Mouse (Mus musculus) limb, embryonic 11.5 days (tissue): ENCODE results near the gene Fam178b. TPM values are rescaled to one million over a fixed set of nuclear protein-coding genes. Genes with fewer than 3 reads are reported as not detected.
"Not testable (repeated sequence)": the region's sequence is repeated elsewhere in the genome, so short reads cannot be mapped to it uniquely, and the experiment has no call there.

Experiments used
- ATAC-seq: fragments of 200-750 bp; cut with Nextera tagmentation; 2 replicates; pipeline ENCODE4 v1.8.0; 2017; ENCODE audit warnings: low read depth; ENCODE audit not compliant: insufficient number of reproducible peaks, low FRiP score, low TSS enrichment
- DNase-seq: peaks from one replicate; pipeline ENCODE4 v3.0.0-alpha.2; 2015; ENCODE audit warnings: low spot score
- H3K27ac ChIP-seq: fragments of 300-500 bp; sonication (generic); replicated peaks from 2 replicates; pipeline ENCODE4 v1.5.1; 2014; ENCODE audit warnings: low read depth, mild to moderate bottlenecking, low read length
- H3K27me3 ChIP-seq: fragments of 300-500 bp; sonication (generic); 2 replicates; pipeline ENCODE4 v1.6.1; 2014; ENCODE audit warnings: mild to moderate bottlenecking, low read length, mixed read lengths; ENCODE audit not compliant: control insufficient read depth, insufficient read depth
- H3K36me3 ChIP-seq: fragments of 300-500 bp; sonication (generic); 2 replicates; pipeline ENCODE4 v1.6.1; 2014; ENCODE audit warnings: mild to moderate bottlenecking, low read length, moderate library complexity, mixed read lengths; ENCODE audit not compliant: control insufficient read depth, insufficient read depth
- H3K4me1 ChIP-seq: fragments of 300-500 bp; sonication (generic); 2 replicates; pipeline ENCODE4 v1.6.1; 2014; ENCODE audit warnings: low read length, mixed read lengths; ENCODE audit not compliant: control insufficient read depth, insufficient read depth
- H3K4me2 ChIP-seq: fragments of 300-500 bp; sonication (generic); 2 replicates; pipeline ENCODE4 v1.6.1; 2014; ENCODE audit warnings: low read depth, mild to moderate bottlenecking, moderate library complexity; ENCODE audit not compliant: severe bottlenecking
- H3K4me3 ChIP-seq: fragments of 300-500 bp; sonication (generic); 2 replicates; pipeline ENCODE4 v1.5.1; 2014; ENCODE audit warnings: low read depth, low read length
- H3K9ac ChIP-seq: fragments of 300-500 bp; sonication (generic); 2 replicates; pipeline ENCODE4 v1.6.1; 2014; ENCODE audit warnings: mild to moderate bottlenecking, low read length
- H3K9me3 ChIP-seq: fragments of 300-500 bp; sonication (generic); 2 replicates; pipeline ENCODE4 v1.6.1; 2016; ENCODE audit warnings: low read length; ENCODE audit not compliant: control insufficient read depth
- WGBS: fragments of 180-500 bp; shearing (Covaris S2); extraction: QIAGEN DNeasy Blood & Tissue Kit; methylation state at CpG from one replicate; pipeline ENCODE4 v1.1.7; 2014; 5-methylcytosine and 5-hydroxymethylcytosine counted together
- polyA plus RNA-seq: library from polyadenylated mRNA; unstranded; fragments of >200 nt; fragmentation: Nextera tagmentation; extraction: Ambion mirVana; gene quantifications from 2 replicates; pipeline ENCODE4 v1.2.1, GENCODE M21; 2014

Gene Fam178b
- polyA plus RNA-seq, 1 experiment from 2014 or later, result 0.36 TPM

GRCm38 (mm10) chr1:36542925-36543324 lies 140.1 kb downstream of the Fam178b start:
- DNase-seq (no peak), ATAC-seq (no peak)
- Histone ChIP-seq H3K4me2 (no peak overlapping the region), H3K36me3 (peaks cover 11% of the 10 kb centered on the region; the same call in 1 of the 2 replicates), H3K4me1 (peaks cover 9% of the 10 kb centered on the region; the same call in 1 of the 2 replicates), H3K27me3 (no peaks in the 10 kb centered on the region), H3K4me3 (no peak overlapping the region), H3K27ac (no peak overlapping the region), H3K9ac (no peak overlapping the region), H3K9me3 (no peaks in the 10 kb centered on the region)
- WGBS, result 90% methylated on average over 9 of the region's 9 CpGs

- peaks cover 5% of the 10 kb centered on the region; the same call in 1 of the 2 replicates for H3K4me1 ChIP-seq
- DNase-seq (no peak), ATAC-seq (no peak)
- WGBS, result 96% methylated on average over 16 of the region's 16 CpGs
- H3K27ac ChIP-seq, result no peak overlapping the region
- H3K9ac ChIP-seq, result no peak overlapping the region
- no peaks in the 10 kb centered on the region for H3K27me3 ChIP-seq
- no peak overlapping the region for H3K4me3 ChIP-seq
- H3K4me2 ChIP-seq, result no peak overlapping the region
- H3K36me3 ChIP-seq, result peaks cover 11% of the 10 kb centered on the region; the same call in 1 of the 2 replicates
- H3K9me3 ChIP-seq, result no peaks in the 10 kb centered on the region
These were observed 141.1 kb downstream of the Fam178b start for GRCm38 (mm10) chr1:36541844-36542243.

- Histone ChIP-seq H3K36me3 (peaks cover 11% of the 10 kb centered on the region; the same call in 1 of the 2 replicates), H3K27me3 (no peaks in the 10 kb centered on the region), H3K4me3 (no peak overlapping the region), H3K9me3 (no peaks in the 10 kb centered on the region), H3K4me2 (no peak overlapping the region), H3K27ac (no peak overlapping the region), H3K9ac (no peak overlapping the region), H3K4me1 (0 out of 2 replicates have a peak, but pooled peaks cover 2% of the 10 kb centered on the region)
- DNase-seq (no peak), ATAC-seq (no peak)
- WGBS, result 95% methylated on average over 12 of the region's 12 CpGs
These were observed 142.2 kb downstream of the Fam178b start for GRCm38 (mm10) chr1:36540807-36541206.

GRCm38 (mm10) chr1:36540132-36540531 lies 142.9 kb downstream of the Fam178b start:
- no peak for ATAC-seq
- Histone ChIP-seq H3K9me3 (no peaks in the 10 kb centered on the region), H3K27me3 (no peaks in the 10 kb centered on the region), H3K9ac (no peak overlapping the region), H3K4me2 (no peak overlapping the region), H3K27ac (no peak overlapping the region), H3K36me3 (peaks cover 11% of the 10 kb centered on the region; the same call in 1 of the 2 replicates), H3K4me3 (no peak overlapping the region), H3K4me1 (no peaks in the 10 kb centered on the region)
- no peak for DNase-seq
- WGBS, result 93% methylated on average over 11 of the region's 11 CpGs

- no peaks in the 10 kb centered on the region for H3K9me3 ChIP-seq
- no peak within 1 kb of the TSS for H3K9ac ChIP-seq
- ATAC-seq (no peak), DNase-seq (no peak)
- no peaks in the 10 kb centered on the region for H3K4me1 ChIP-seq
- H3K36me3 ChIP-seq, result peaks cover 11% of the 10 kb centered on the region; the same call in 1 of the 2 replicates
- 35% methylated on average over 9 of the region's 9 CpGs for WGBS
- H3K4me2 ChIP-seq, result no peak within 1 kb of the TSS
- H3K27me3 ChIP-seq, result no peaks in the 10 kb centered on the region
- H3K4me3 ChIP-seq, result no peak within 1 kb of the TSS
- H3K27ac ChIP-seq, result no peak within 1 kb of the TSS
These were observed 143.8 kb downstream of the Fam178b start, which contains the start of gene Gm42417 for GRCm38 (mm10) chr1:36539186-36539585. Gene Gm42417 (minus strand): TSS chr1:36539429.

- H3K36me3 ChIP-seq, result peaks cover 11% of the 10 kb centered on the region; the same call in 1 of the 2 replicates
- H3K9me3 ChIP-seq, result no peaks in the 10 kb centered on the region
- H3K4me3 ChIP-seq, result no peak overlapping the region
- DNase-seq (no peak), ATAC-seq (no peak)
- H3K9ac ChIP-seq, result no peak overlapping the region
- WGBS, result 87% methylated on average over 4 of the region's 4 CpGs
- H3K27me3 ChIP-seq, result no peaks in the 10 kb centered on the region
- no peaks in the 10 kb centered on the region for H3K4me1 ChIP-seq
- H3K4me2 ChIP-seq, result no peak overlapping the region
- H3K27ac ChIP-seq, result no peak overlapping the region
These were observed 144.3 kb downstream of the Fam178b start for GRCm38 (mm10) chr1:36538727-36539126.

- H3K27me3 ChIP-seq, H3K36me3 ChIP-seq, H3K4me1 ChIP-seq, H3K27ac ChIP-seq, DNase-seq, H3K4me2 ChIP-seq, H3K4me3 ChIP-seq, ATAC-seq, H3K9ac ChIP-seq, H3K9me3 ChIP-seq: not testable (repeated sequence)
- WGBS, result 89% methylated on average over 9 of the region's 9 CpGs
These were observed 146.2 kb downstream of the Fam178b start, which contains the start of gene Ankrd23 for GRCm38 (mm10) chr1:36536783-36537182. Gene Ankrd23 (minus strand): TSS chr1:36536883.

- Histone ChIP-seq H3K4me2 (no peak overlapping the region), H3K36me3 (peaks cover 5% of the 10 kb centered on the region; the same call in 1 of the 2 replicates), H3K4me1 (no peaks in the 10 kb centered on the region), H3K27ac (no peak overlapping the region), H3K9ac (no peak overlapping the region), H3K4me3 (no peak overlapping the region), H3K9me3 (no peaks in the 10 kb centered on the region), H3K27me3 (no peaks in the 10 kb centered on the region)
- DNase-seq, result no peak
- no peak for ATAC-seq
- 80% methylated on average over 8 of the region's 8 CpGs for WGBS
These were observed 146.6 kb downstream of the Fam178b start for GRCm38 (mm10) chr1:36536397-36536728.
